Comparison of ENCODE assay signal across 11 mouse cellular contexts in genomic region chr2:72308981-72309380, GRCm38 (mm10). TPM values are rescaled to one million over a fixed set of nuclear protein-coding genes. Genes with fewer than 3 reads are reported as not detected.
DNase-seq lines count a peak whose midpoint lies in the region; ATAC-seq and TF ChIP-seq lines count a peak whose summit lies in the region.
"Had no signal": no experiment of that assay in that cellular context is flagged by ENCODE, and none has a peak within 500 bp of the region (broad histone marks: within the 10 kb centered on the region; RNA-seq: fewer than 3 reads in every experiment).

No protein-coding gene starts in this region.

- H3K4me3 ChIP-seq in heart, adult 2 months: no peak overlapping the region
- no peak overlapping the region for H3K4me3 ChIP-seq in heart, embryonic 11.5 days (ENCODE audit: low read depth, low read length)
- H3K4me3 ChIP-seq: hindbrain, embryonic 13.5 days; layer of hippocampus, adult 2 months had no signal

- H3K9ac ChIP-seq in heart, adult 2 months (ENCODE audit: low read depth, low read length): no peak overlapping the region
- no peak overlapping the region for H3K9ac ChIP-seq in heart, embryonic 11.5 days (ENCODE audit: low read depth, low read length)
- H3K9ac ChIP-seq: hindbrain, embryonic 13.5 days; liver, embryonic 14.5 days had no signal

- H3K4me1 ChIP-seq in heart, adult 2 months (ENCODE audit: control insufficient read depth, insufficient read depth, low read length): peaks cover 24% of the 10 kb centered on the region
- peaks cover 27% of the 10 kb centered on the region for H3K4me1 ChIP-seq in heart, embryonic 11.5 days (ENCODE audit: control insufficient read depth, insufficient read depth, low read length)
- H3K4me1 ChIP-seq: hindbrain, embryonic 13.5 days had no signal

- H3K36me3 ChIP-seq in heart, adult 2 months (ENCODE audit: control insufficient read depth, insufficient read depth, low read length): peaks cover 8% of the 10 kb centered on the region; the same call in 1 of the 2 replicates
- H3K36me3 ChIP-seq in heart, embryonic 11.5 days (ENCODE audit: control insufficient read depth, insufficient read depth, low read length): 0 out of 2 replicates have a peak, but pooled peaks cover 2% of the 10 kb centered on the region
- H3K36me3 ChIP-seq: hindbrain, embryonic 13.5 days had no signal

- no peaks in the 10 kb centered on the region for H3K27me3 ChIP-seq in heart, adult 2 months (ENCODE audit: control insufficient read depth, insufficient read depth, low read length)
- no peaks in the 10 kb centered on the region for H3K27me3 ChIP-seq in heart, embryonic 11.5 days (ENCODE audit: control insufficient read depth, insufficient read depth, low read length)
- H3K27me3 ChIP-seq: hindbrain, embryonic 13.5 days had no signal

- TF ChIP-seq EP300 in heart, adult 2 months (IDR thresholded peaks at IDR 0.05; ENCODE audit: insufficient read depth, low read depth, low read length): no peak

- no peak for TF ChIP-seq POLR2A in heart, adult 2 months (IDR thresholded peaks at IDR 0.05; ENCODE audit: insufficient read depth, low read depth, low read length)

- DNase-seq in heart, adult 2 months: peak in 1 of 2 experiments; percentile 51
- DNase-seq in adrenal gland, postnatal 10 days: peak; percentile 72
- peak; percentile 31 to 38 for DNase-seq in heart, postnatal 14 days
- DNase-seq in lung, postnatal 4 days: peak; percentile 39
- DNase-seq in left cerebral cortex, postnatal 25 days (ENCODE audit: low spot score in 2 of 2): no peak
- no peak for DNase-seq in natural killer cell, adult 2 months (ENCODE audit: low spot score in 2 of 2)

- no peak overlapping the region for H3K4me2 ChIP-seq in heart, embryonic 11.5 days
- H3K4me2 ChIP-seq: hindbrain, embryonic 13.5 days had no signal

- intact Hi-C loops in heart, adult 2 months (cut with DNase I): no loop called here
- intact Hi-C loops in heart, postnatal 14 days (cut with DNase I): no loop called here
- intact Hi-C loops in left cerebral cortex, postnatal 25 days (cut with DNase I): no loop called here

- no peaks in the 10 kb centered on the region for H3K9me3 ChIP-seq in heart, embryonic 11.5 days (replicated peaks; ENCODE audit: control insufficient read depth, low read length)
- H3K9me3 ChIP-seq: hindbrain, embryonic 13.5 days had no signal

- no peak for ATAC-seq in heart, embryonic 11.5 days (replicated peaks; ENCODE audit: insufficient number of reproducible peaks, low FRiP score, low TSS enrichment)
- ATAC-seq in erythroid progenitor cell, adult 5-6 weeks (replicated peaks; ENCODE audit: low FRiP score, poor library complexity, severe bottlenecking): no peak

- H3K79me2 ChIP-seq in heart, adult 2 months (replicated peaks; ENCODE audit: control insufficient read depth, insufficient read depth, low read length): peaks cover 3% of the 10 kb centered on the region

- H3K27ac ChIP-seq in heart, adult 2 months: peak overlapping the region; percentile 49
- H3K27ac ChIP-seq in heart, embryonic 11.5 days (ENCODE audit: low read depth, low read length): no peak overlapping the region
- H3K27ac ChIP-seq: hindbrain, embryonic 13.5 days; layer of hippocampus, adult 2 months; liver, embryonic 14.5 days had no signal

- WGBS in heart, adult 2 months: 28% methylated on average over 5 of the region's 5 CpGs
- WGBS in heart, embryonic 11.5 days (ENCODE audit: insufficient replicate concordance): 73% methylated on average over 5 of the region's 5 CpGs

- no peak for TF ChIP-seq CTCF in heart, adult 2 months (IDR thresholded peaks at IDR 0.05)

RNA-seq across cellular contexts. Expression of gene Map3k20, which starts 23.5 kb away (rescaled TPM):
- 100 to 1,000 TPM; 275 to 303 TPM for total RNA-seq in heart, adult 2 months (2021)
- 75.1 and 124 TPM in 2 replicates for polyA plus RNA-seq in heart, adult 2 months (2012; rRNA removed)
- polyA plus RNA-seq in heart, embryonic 11.5 days (2014; fragmentation: Nextera tagmentation; extraction: Ambion mirVana): 62.5 and 68.7 TPM in 2 replicates
- 10 to 100 TPM; 40.6 to 61.7 TPM for total RNA-seq in adrenal gland, postnatal 10 days (2021)
- total RNA-seq in heart, postnatal 14 days (2021): 100 to 1,000 TPM; 220 to 230 TPM
- total RNA-seq in erythroid progenitor cell, adult 5-6 weeks (2015; ENCODE audit: low replicate concordance): 57.4 and 64.5 TPM in 2 replicates
- 35.9 and 52.1 TPM in 2 replicates for total RNA-seq in erythroid progenitor cell, adult 5-6 weeks (2017; ENCODE audit: low replicate concordance)
- total RNA-seq in left cerebral cortex, postnatal 25 days (2021): 10 to 100 TPM in 1 of 2 experiments, 1 to 10 TPM in 1; 8.3 to 10.7 TPM

Comparison
In these comparisons a context has a peak if more than half of its experiments do, and no peak if none do; other contexts are left out.
1. DNase-seq: peak in adrenal gland, postnatal 10 days (single experiment), heart, postnatal 14 days (2 of 2) and lung, postnatal 4 days (2 of 2); none in left cerebral cortex, postnatal 25 days (0 of 2) and natural killer cell, adult 2 months (0 of 2).